Mouse (Mus musculus): ENCODE measurements at regions not wholly inside any gene's neighbourhood (a gene's known extent, or its start where the extent isn't known, plus 50 kb on each side); places are given as distances from the start of the nearest gene placed in this dataset.

DNA sequence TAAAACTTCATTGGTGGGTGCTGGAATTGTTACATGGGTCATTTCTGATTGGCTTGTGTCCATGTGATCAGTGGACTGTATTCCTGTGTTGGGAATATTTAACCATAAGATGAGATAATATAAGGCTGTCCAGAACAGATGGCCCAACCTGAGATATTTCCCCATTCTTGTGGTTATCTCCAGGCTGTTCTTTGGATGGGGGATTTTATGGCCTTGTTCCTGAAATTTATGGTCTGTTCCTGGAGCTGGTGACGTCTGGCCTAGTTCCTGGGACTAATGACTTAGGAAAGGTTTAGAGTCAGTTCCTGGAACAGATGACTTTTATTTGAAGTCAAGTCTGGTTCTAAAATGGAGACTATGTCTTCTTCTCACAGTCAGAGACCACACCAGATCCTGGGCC lies 64.8 kb upstream of the Adgra1 start:
- TF ChIP-seq CTCF (IDR thresholded peaks at IDR 0.05; ENCODE audit: borderline replicate concordance, insufficient read depth, low read depth, low read length) (no peak), POLR2A (IDR thresholded peaks at IDR 0.05; ENCODE audit: borderline replicate concordance, insufficient read depth, low read length) (no peak)

Data from cerebellum, adult 2 months (tissue).